Mouse (Mus musculus) forebrain, embryonic 15.5 days (tissue): ENCODE results near the gene 4931429L15Rik. TPM values are rescaled to one million over a fixed set of nuclear protein-coding genes. Genes with fewer than 3 reads are reported as not detected.

Experiments
- polyA plus RNA-seq: library from polyadenylated mRNA; unstranded; fragments of >200 nt; fragmentation: Nextera tagmentation; extraction: Ambion mirVana; gene quantifications from 2 replicates; pipeline ENCODE4 v1.2.1, GENCODE M21; 2015

4931429L15Rik gene
- polyA plus RNA-seq, 1 experiment from 2014 or later, result not detected

Other genes with a start within 250 kb of the 4931429L15Rik start
- 1.7 and 3.5 TPM in 2 replicates for gene Apoa1, start 91.4 kb downstream of the 4931429L15Rik start, polyA plus RNA-seq
- not detected in 2 replicates for gene Apoc3, start 84.3 kb downstream of the 4931429L15Rik start, polyA plus RNA-seq
- not detected in 2 replicates for gene Apoa4, start 79.3 kb downstream of the 4931429L15Rik start, polyA plus RNA-seq
- not detected in 2 replicates for gene Apoa5, start 51.4 kb downstream of the 4931429L15Rik start, polyA plus RNA-seq
- 69.7 and 73.1 TPM in 2 replicates for gene Zpr1, start 46.9 kb downstream of the 4931429L15Rik start, polyA plus RNA-seq
- 18.5 and 19.7 TPM in 2 replicates for gene Bud13, start 37.0 kb downstream of the 4931429L15Rik start, polyA plus RNA-seq